ENCODE assay signal across 21 mouse cellular contexts in the genomic region with DNA sequence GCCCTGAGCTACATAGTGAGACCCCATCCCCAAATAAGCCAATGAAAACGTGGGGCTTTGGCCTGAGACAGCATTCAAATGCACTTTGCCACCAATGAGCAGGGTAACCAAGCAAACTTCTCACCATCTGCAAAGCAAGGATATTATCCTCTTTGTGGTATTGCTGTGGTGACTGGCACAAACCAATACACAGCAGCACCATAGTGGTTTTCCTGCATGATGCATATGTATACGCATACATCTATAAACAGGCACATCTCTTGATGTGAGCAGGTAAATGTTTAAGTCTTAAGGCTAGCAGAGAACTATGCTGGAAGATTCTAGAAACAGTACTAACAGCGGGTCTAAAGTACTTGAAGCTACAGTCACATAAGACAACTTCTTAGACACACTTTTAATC. TPM values are rescaled to one million over a fixed set of nuclear protein-coding genes. Genes with fewer than 3 reads are reported as not detected.
"Had no signal": no experiment of that assay in that cellular context is flagged by ENCODE, and none has a peak within 500 bp of the region (broad histone marks: within the 10 kb centered on the region; RNA-seq: fewer than 3 reads in every experiment).

No protein-coding gene starts in this region.

- ATAC-seq: midbrain, embryonic 13.5 days; midbrain, embryonic 16.5 days had no signal

- DNase-seq: kidney, adult 11 months; kidney, adult 8-10 months; kidney, postnatal 10 days; kidney, postnatal 4 days; layer of hippocampus, postnatal 36 days; lung, adult 18-20 months; lung, postnatal 10 days; lung, postnatal 36 days; right cerebral cortex, postnatal 4 days had no signal

- H3K27ac ChIP-seq: kidney, embryonic 15.5 days; limb, embryonic 10.5 days; limb, embryonic 13.5 days; liver, embryonic 12.5 days; liver, embryonic 15.5 days; lung, embryonic 15.5 days; midbrain, embryonic 10.5 days; midbrain, embryonic 13.5 days; stomach, postnatal 0 days had no signal

- H3K4me3 ChIP-seq: kidney, embryonic 15.5 days; limb, embryonic 10.5 days; limb, embryonic 13.5 days; liver, embryonic 12.5 days; liver, embryonic 15.5 days; lung, embryonic 15.5 days; megakaryocyte, embryonic 14.5 days; midbrain, embryonic 10.5 days; midbrain, embryonic 13.5 days; myocyte had no signal

RNA-seq across cellular contexts. Expression of a gene that starts 22.5 kb away (rescaled TPM):
- polyA plus RNA-seq: myocyte had no signal

RNA-seq across cellular contexts. Expression of a gene that starts 50.1 kb away (rescaled TPM):
- polyA plus RNA-seq: myocyte had no signal
